Mouse (Mus musculus): ENCODE measurements around the gene Ubiad1. TPM values are rescaled to one million over a fixed set of nuclear protein-coding genes. Genes with fewer than 3 reads are reported as not detected.

Ubiad1 gene
- polyA plus RNA-seq, 1 experiment from 2014 or later = 24.6 TPM

GRCm38 (mm10) chr4:148397113-148397512 lies 47.5 kb downstream of the Ubiad1 start:
- 94% methylated on average over 4 of the region's 4 CpGs for WGBS
- Histone ChIP-seq H3K36me3 (ENCODE audit: control insufficient read depth, insufficient read depth, low read length) (no peaks in the 10 kb centered on the region), H3K27me3 (replicated peaks; ENCODE audit: control insufficient read depth, insufficient read depth, low read length) (no peaks in the 10 kb centered on the region), H3K27ac (ENCODE audit: low read length) (no peak overlapping the region), H3K4me2 (ENCODE audit: low read depth, low read length) (no peak overlapping the region), H3K4me3 (ENCODE audit: low read length) (no peak overlapping the region), H3K4me1 (ENCODE audit: control insufficient read depth, insufficient read depth, low read length) (no peaks in the 10 kb centered on the region), H3K9me3 (ENCODE audit: control insufficient read depth, low read length) (no peaks in the 10 kb centered on the region), H3K9ac (ENCODE audit: low read depth, low read length) (no peak overlapping the region)
- no peak for ATAC-seq

DNA sequence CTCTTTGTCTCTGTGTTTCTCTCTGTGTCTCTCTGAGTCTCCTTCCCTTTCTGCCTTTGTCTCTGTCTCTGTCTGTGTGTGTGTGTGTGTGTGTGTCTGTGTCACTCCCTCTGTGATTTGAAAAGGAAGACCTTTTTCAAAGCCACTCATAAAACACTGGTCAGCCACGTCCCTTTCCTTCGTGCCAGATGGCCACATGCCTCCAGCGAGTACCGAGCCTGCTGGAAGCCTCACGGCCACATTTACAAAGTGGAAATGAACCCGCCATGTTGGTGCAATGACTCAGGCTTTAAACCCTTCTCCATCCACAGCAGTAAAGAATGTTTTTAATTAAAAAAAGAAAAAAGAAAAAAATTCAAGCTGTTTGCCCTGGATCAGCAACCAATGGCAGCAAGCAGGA lies 48.7 kb downstream of the Ubiad1 start:
- Histone ChIP-seq H3K9me3 (ENCODE audit: control insufficient read depth, low read length) (no peaks in the 10 kb centered on the region), H3K4me2 (ENCODE audit: low read depth, low read length) (no peak overlapping the region), H3K9ac (ENCODE audit: low read depth, low read length) (no peak overlapping the region), H3K4me3 (ENCODE audit: low read length) (no peak overlapping the region), H3K4me1 (ENCODE audit: control insufficient read depth, insufficient read depth, low read length) (no peaks in the 10 kb centered on the region), H3K36me3 (ENCODE audit: control insufficient read depth, insufficient read depth, low read length) (no peaks in the 10 kb centered on the region), H3K27ac (ENCODE audit: low read length) (no peak overlapping the region), H3K27me3 (replicated peaks; ENCODE audit: control insufficient read depth, insufficient read depth, low read length) (no peaks in the 10 kb centered on the region)
- whole genome bisulfite sequencing = 67% methylated on average over 6 of the region's 6 CpGs
- no peak for ATAC-seq

DNA sequence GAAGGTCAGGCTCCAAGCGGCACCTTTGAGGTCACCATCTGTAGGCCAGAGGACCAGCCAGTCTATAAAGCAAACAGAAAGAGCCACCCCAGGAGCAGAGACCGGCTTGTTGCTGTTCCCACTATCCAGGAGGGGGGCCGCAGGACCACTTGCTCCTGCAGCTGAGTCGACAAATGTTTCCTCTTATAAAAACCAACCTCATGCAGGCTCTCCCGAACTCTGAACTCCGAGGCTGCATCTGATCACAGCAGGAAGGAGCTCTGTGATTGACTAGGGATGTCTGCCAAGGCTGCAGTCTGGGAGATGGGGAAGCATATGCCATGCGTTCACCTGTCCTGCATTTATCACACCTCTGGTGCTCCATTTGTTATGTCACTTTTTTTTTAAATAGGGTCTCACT lies 49.4 kb downstream of the Ubiad1 start:
- WGBS = 58% methylated on average over 7 of the region's 7 CpGs

DNA sequence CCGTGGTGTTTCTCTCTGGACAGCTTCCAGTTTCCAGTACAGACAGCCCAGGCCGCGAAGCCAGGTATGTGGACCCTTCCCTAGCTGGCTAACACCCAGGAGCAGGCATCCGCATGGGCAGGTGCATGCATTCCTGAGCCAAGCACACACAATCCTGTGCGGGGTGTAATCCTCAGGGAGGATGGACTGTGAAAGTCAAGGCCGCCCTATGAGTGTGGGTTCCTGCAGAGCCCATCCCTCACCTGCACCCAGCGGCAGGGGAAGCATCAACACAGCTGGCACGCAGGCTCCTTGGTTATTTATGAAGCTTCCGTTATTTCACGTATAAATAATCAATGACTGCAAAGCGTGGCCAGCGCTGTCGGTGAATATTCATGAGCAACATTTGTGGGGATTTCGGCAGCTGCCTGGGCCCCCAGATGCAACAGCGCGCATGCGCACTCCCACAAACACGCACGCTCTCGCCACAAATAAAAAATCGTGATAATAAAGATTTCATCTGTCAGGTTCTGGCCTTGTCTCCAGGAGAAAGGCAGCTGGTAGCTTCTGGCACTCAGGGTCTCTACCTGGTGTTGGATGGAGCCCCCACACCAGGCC lies 52.8 kb downstream of the Ubiad1 start:
- H3K27me3 ChIP-seq (replicated peaks; ENCODE audit: control insufficient read depth, insufficient read depth, low read length) = no peaks in the 10 kb centered on the region
- 59% methylated on average over 21 of the region's 21 CpGs for WGBS
- H3K36me3 ChIP-seq (ENCODE audit: control insufficient read depth, insufficient read depth, low read length) = no peaks in the 10 kb centered on the region
- H3K27ac ChIP-seq (ENCODE audit: low read length) = no peak overlapping the region
- ATAC-seq = no peak
- H3K9ac ChIP-seq (ENCODE audit: low read depth, low read length) = no peak overlapping the region
- H3K9me3 ChIP-seq (ENCODE audit: control insufficient read depth, low read length) = no peaks in the 10 kb centered on the region
- no peaks in the 10 kb centered on the region for H3K4me1 ChIP-seq (ENCODE audit: control insufficient read depth, insufficient read depth, low read length)
- no peak overlapping the region for H3K4me3 ChIP-seq (ENCODE audit: low read length)
- no peak overlapping the region for H3K4me2 ChIP-seq (ENCODE audit: low read depth, low read length)

More for the DNA sequence above, 49.4 kb downstream of the Ubiad1 start:
- Histone ChIP-seq H3K4me2 (ENCODE audit: low read depth, low read length) (no peak overlapping the region), H3K36me3 (ENCODE audit: control insufficient read depth, insufficient read depth, low read length) (no peaks in the 10 kb centered on the region), H3K4me3 (ENCODE audit: low read length) (no peak overlapping the region), H3K9ac (ENCODE audit: low read depth, low read length) (no peak overlapping the region), H3K27me3 (replicated peaks; ENCODE audit: control insufficient read depth, insufficient read depth, low read length) (no peaks in the 10 kb centered on the region), H3K4me1 (ENCODE audit: control insufficient read depth, insufficient read depth, low read length) (no peaks in the 10 kb centered on the region), H3K27ac (ENCODE audit: low read length) (no peak overlapping the region), H3K9me3 (ENCODE audit: control insufficient read depth, low read length) (no peaks in the 10 kb centered on the region)
- ATAC-seq = no peak

- Histone ChIP-seq H3K27ac (ENCODE audit: low read length) (no peak overlapping the region), H3K4me2 (ENCODE audit: low read depth, low read length) (no peak overlapping the region), H3K4me3 (ENCODE audit: low read length) (no peak overlapping the region), H3K9me3 (ENCODE audit: control insufficient read depth, low read length) (no peaks in the 10 kb centered on the region), H3K36me3 (ENCODE audit: control insufficient read depth, insufficient read depth, low read length) (no peaks in the 10 kb centered on the region), H3K27me3 (replicated peaks; ENCODE audit: control insufficient read depth, insufficient read depth, low read length) (no peaks in the 10 kb centered on the region), H3K4me1 (ENCODE audit: control insufficient read depth, insufficient read depth, low read length) (no peaks in the 10 kb centered on the region), H3K9ac (ENCODE audit: low read depth, low read length) (no peak overlapping the region)
- no peak for ATAC-seq
- WGBS = 38% methylated on average over 7 of the region's 7 CpGs
Measured at GRCm38 (mm10) chr4:148389635-148390034, 54.9 kb downstream of the Ubiad1 start.

DNA sequence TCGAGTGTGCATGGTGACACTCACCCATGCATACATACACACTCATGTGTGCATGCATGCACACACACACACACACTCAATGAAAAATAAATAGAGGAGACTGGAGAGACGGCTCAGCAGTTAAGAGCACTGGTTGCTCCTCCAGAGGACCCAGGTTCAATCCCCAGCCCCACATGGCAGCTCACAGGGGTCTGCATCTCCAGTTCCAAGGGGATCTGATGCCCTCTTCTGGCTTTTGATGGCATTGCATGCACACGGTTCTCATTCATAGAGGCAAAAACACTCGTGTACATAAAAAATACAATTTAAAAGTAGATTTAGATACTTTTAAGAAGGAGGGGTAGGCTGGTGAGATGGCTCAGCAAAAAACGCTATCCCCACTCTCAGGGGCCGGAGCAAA lies 55.5 kb downstream of the Ubiad1 start:
- no peak for ATAC-seq
- no peaks in the 10 kb centered on the region for H3K9me3 ChIP-seq (ENCODE audit: control insufficient read depth, low read length)
- no peak overlapping the region for H3K9ac ChIP-seq (ENCODE audit: low read depth, low read length)
- no peaks in the 10 kb centered on the region for H3K36me3 ChIP-seq (ENCODE audit: control insufficient read depth, insufficient read depth, low read length)
- H3K27me3 ChIP-seq (replicated peaks; ENCODE audit: control insufficient read depth, insufficient read depth, low read length) = no peaks in the 10 kb centered on the region
- H3K4me1 ChIP-seq (ENCODE audit: control insufficient read depth, insufficient read depth, low read length) = no peaks in the 10 kb centered on the region
- no peak overlapping the region for H3K27ac ChIP-seq (ENCODE audit: low read length)
- no peak overlapping the region for H3K4me3 ChIP-seq (ENCODE audit: low read length)
- H3K4me2 ChIP-seq (ENCODE audit: low read depth, low read length) = no peak overlapping the region
- 65% methylated on average over 6 of the region's 6 CpGs for WGBS

DNA sequence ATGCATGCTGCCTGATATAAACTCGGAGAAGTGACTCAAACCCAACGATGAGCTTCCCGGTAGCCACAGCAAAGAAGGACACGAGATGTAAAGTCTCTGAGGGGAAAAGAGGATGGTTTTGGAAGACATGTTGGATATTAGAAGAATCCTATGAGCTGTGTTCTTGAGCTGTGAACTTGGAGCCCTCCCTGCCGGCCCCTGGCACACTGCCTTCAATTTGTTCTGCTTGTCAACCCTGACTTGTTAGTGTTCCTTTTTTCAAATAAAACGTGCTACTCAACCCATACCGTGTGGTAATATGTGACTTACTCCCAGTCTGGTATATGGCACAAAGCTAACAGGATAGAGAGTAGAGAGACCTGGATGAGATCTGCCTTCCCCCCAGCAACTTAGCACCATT lies 59.3 kb downstream of the Ubiad1 start:
- Histone ChIP-seq H3K4me3 (ENCODE audit: low read length) (no peak overlapping the region), H3K36me3 (ENCODE audit: control insufficient read depth, insufficient read depth, low read length) (no peaks in the 10 kb centered on the region), H3K4me1 (ENCODE audit: control insufficient read depth, insufficient read depth, low read length) (no peaks in the 10 kb centered on the region), H3K4me2 (ENCODE audit: low read depth, low read length) (no peak overlapping the region), H3K9me3 (ENCODE audit: control insufficient read depth, low read length) (no peaks in the 10 kb centered on the region), H3K9ac (ENCODE audit: low read depth, low read length) (no peak overlapping the region), H3K27ac (ENCODE audit: low read length) (no peak overlapping the region), H3K27me3 (replicated peaks; ENCODE audit: control insufficient read depth, insufficient read depth, low read length) (no peaks in the 10 kb centered on the region)
- ATAC-seq = no peak
- 73% methylated on average over 7 of the region's 7 CpGs for WGBS

Other genes starting within 250 kb of the Ubiad1 start
- gene Disp3, start 156.8 kb downstream of the Ubiad1 start, polyA plus RNA-seq (2015; fragmentation: Nextera tagmentation; extraction: Ambion mirVana) = 0.06 and 0.28 TPM in 2 replicates
- gene Mtor, start 3.8 kb upstream of the Ubiad1 start, polyA plus RNA-seq (2015; fragmentation: Nextera tagmentation; extraction: Ambion mirVana) = 9.2 and 10.9 TPM in 2 replicates
- gene Angptl7, start 55.7 kb upstream of the Ubiad1 start, polyA plus RNA-seq (2015; fragmentation: Nextera tagmentation; extraction: Ambion mirVana) = 1.1 TPM in 2 replicates
- gene Exosc10, start 113.7 kb upstream of the Ubiad1 start, polyA plus RNA-seq (2015; fragmentation: Nextera tagmentation; extraction: Ambion mirVana) = 67.3 and 72.0 TPM in 2 replicates
- gene Srm, start 146.7 kb upstream of the Ubiad1 start, polyA plus RNA-seq (2015; fragmentation: Nextera tagmentation; extraction: Ambion mirVana) = 155 and 170 TPM in 2 replicates
- 0.29 and 0.84 TPM in 2 replicates for gene Masp2, start 157.8 kb upstream of the Ubiad1 start, polyA plus RNA-seq (2015; fragmentation: Nextera tagmentation; extraction: Ambion mirVana)
- 230 and 259 TPM in 2 replicates for gene Tardbp, start 182.2 kb upstream of the Ubiad1 start, polyA plus RNA-seq (2015; fragmentation: Nextera tagmentation; extraction: Ambion mirVana)
- gene Gm572, start 198.5 kb upstream of the Ubiad1 start, polyA plus RNA-seq (2015; fragmentation: Nextera tagmentation; extraction: Ambion mirVana) = not detected in 2 replicates

Data from intestine, embryonic 16.5 days (tissue).